Mouse (Mus musculus): ENCODE data around the gene Eps8l3. TPM values are rescaled to one million over a fixed set of nuclear protein-coding genes. Genes with fewer than 3 reads are reported as not detected.

The Eps8l3 gene
- polyA plus RNA-seq (2014; fragmentation: Nextera tagmentation; extraction: Ambion mirVana), result not detected in 2 replicates

- H3K4me1 ChIP-seq (ENCODE audit: control insufficient read depth, insufficient read depth, low read length), result no peaks in the 10 kb centered on the region
- DNase-seq (ENCODE audit: low spot score), result no peak
- H3K4me2 ChIP-seq (ENCODE audit: low read depth, low read length), result no peak within 1 kb of the TSS
- 86% methylated on average over 4 of the region's 5 CpGs for WGBS
- no peak within 1 kb of the TSS for H3K4me3 ChIP-seq (ENCODE audit: low read depth, low read length)
- no peak within 1 kb of the TSS for H3K9ac ChIP-seq (ENCODE audit: low read depth, low read length)
- no peak within 1 kb of the TSS for H3K27ac ChIP-seq (replicated peaks; ENCODE audit: low read depth, low read length)
- no peak for ATAC-seq (ENCODE audit: low read depth)
- H3K36me3 ChIP-seq (ENCODE audit: control insufficient read depth, insufficient read depth, low read length), result no peaks in the 10 kb centered on the region
- no peaks in the 10 kb centered on the region for H3K27me3 ChIP-seq (replicated peaks; ENCODE audit: control insufficient read depth, insufficient read depth, low read length)
- H3K9me3 ChIP-seq (ENCODE audit: control insufficient read depth, low read length), result no peaks in the 10 kb centered on the region
These were observed at the start of gene Eps8l3 for GRCm38 (mm10) chr3:107877005-107877404. Gene Eps8l3, plus strand, starts transcription at chr3:107877229.

GRCm38 (mm10) chr3:107827873-107828405, 49.1 kb upstream of the Eps8l3 start:
- H3K4me3 ChIP-seq (ENCODE audit: low read depth, low read length), result no peak overlapping the region
- H3K27ac ChIP-seq (replicated peaks; ENCODE audit: low read depth, low read length), result no peak overlapping the region
- DNase-seq (ENCODE audit: low spot score) (no peak), ATAC-seq (ENCODE audit: low read depth) (no peak)
- no peaks in the 10 kb centered on the region for H3K27me3 ChIP-seq (replicated peaks; ENCODE audit: control insufficient read depth, insufficient read depth, low read length)
- no peaks in the 10 kb centered on the region for H3K36me3 ChIP-seq (ENCODE audit: control insufficient read depth, insufficient read depth, low read length)
- no peak overlapping the region for H3K4me2 ChIP-seq (ENCODE audit: low read depth, low read length)
- no peaks in the 10 kb centered on the region for H3K9me3 ChIP-seq (ENCODE audit: control insufficient read depth, low read length)
- peaks cover 2% of the 10 kb centered on the region; the same call in 1 of the 2 replicates for H3K4me1 ChIP-seq (ENCODE audit: control insufficient read depth, insufficient read depth, low read length)
- 86% methylated on average over 10 of the region's 10 CpGs for WGBS
- no peak overlapping the region for H3K9ac ChIP-seq (ENCODE audit: low read depth, low read length)

DNA sequence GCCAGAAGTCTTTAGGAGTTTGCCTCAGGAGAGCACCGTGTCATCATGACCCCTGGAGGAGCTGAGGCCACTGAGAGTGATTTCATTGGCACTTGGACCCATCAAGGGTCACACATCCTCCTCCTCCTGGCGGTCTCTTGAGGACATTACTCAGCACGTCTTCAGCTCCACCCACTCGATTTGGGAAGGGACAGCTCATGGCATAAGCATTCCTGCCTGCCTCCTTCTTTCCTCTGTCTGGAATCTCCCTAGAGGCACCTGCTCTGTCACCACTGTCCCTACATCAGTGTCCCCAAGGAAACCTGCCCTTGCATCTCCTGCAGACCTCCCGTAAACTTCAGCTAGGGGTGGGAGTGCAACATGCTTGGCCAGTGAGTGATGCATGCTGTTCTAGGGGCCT, 48.5 kb upstream of the Eps8l3 start:
- H3K4me3 ChIP-seq (ENCODE audit: low read depth, low read length), result no peak overlapping the region
- H3K9ac ChIP-seq (ENCODE audit: low read depth, low read length), result no peak overlapping the region
- no peaks in the 10 kb centered on the region for H3K27me3 ChIP-seq (replicated peaks; ENCODE audit: control insufficient read depth, insufficient read depth, low read length)
- 52% methylated on average over 5 of the region's 5 CpGs for WGBS
- H3K9me3 ChIP-seq (ENCODE audit: control insufficient read depth, low read length), result no peaks in the 10 kb centered on the region
- H3K36me3 ChIP-seq (ENCODE audit: control insufficient read depth, insufficient read depth, low read length), result no peaks in the 10 kb centered on the region
- ATAC-seq (ENCODE audit: low read depth), result no peak
- peaks cover 2% of the 10 kb centered on the region; the same call in 1 of the 2 replicates for H3K4me1 ChIP-seq (ENCODE audit: control insufficient read depth, insufficient read depth, low read length)
- H3K4me2 ChIP-seq (ENCODE audit: low read depth, low read length), result no peak overlapping the region
- no peak for DNase-seq (ENCODE audit: low spot score)
- H3K27ac ChIP-seq (replicated peaks; ENCODE audit: low read depth, low read length), result no peak overlapping the region

- whole genome bisulfite sequencing, result 79% methylated on average over 4 of the region's 4 CpGs
- no peaks in the 10 kb centered on the region for H3K9me3 ChIP-seq (ENCODE audit: control insufficient read depth, low read length)
- H3K4me1 ChIP-seq (ENCODE audit: control insufficient read depth, insufficient read depth, low read length), result peaks cover 7% of the 10 kb centered on the region; the same call in 1 of the 2 replicates
These were observed 48.0 kb upstream of the Eps8l3 start for GRCm38 (mm10) chr3:107828997-107829396.

GRCm38 (mm10) chr3:107829625-107830024, 47.4 kb upstream of the Eps8l3 start:
- Histone ChIP-seq H3K4me2 (ENCODE audit: low read depth, low read length) (no peak overlapping the region), H3K9ac (ENCODE audit: low read depth, low read length) (no peak overlapping the region), H3K4me1 (ENCODE audit: control insufficient read depth, insufficient read depth, low read length) (peaks cover 11% of the 10 kb centered on the region; the same call in 1 of the 2 replicates), H3K27me3 (replicated peaks; ENCODE audit: control insufficient read depth, insufficient read depth, low read length) (no peaks in the 10 kb centered on the region), H3K4me3 (ENCODE audit: low read depth, low read length) (no peak overlapping the region), H3K9me3 (ENCODE audit: control insufficient read depth, low read length) (no peaks in the 10 kb centered on the region), H3K27ac (replicated peaks; ENCODE audit: low read depth, low read length) (no peak overlapping the region), H3K36me3 (ENCODE audit: control insufficient read depth, insufficient read depth, low read length) (no peaks in the 10 kb centered on the region)
- ATAC-seq (ENCODE audit: low read depth) (no peak), DNase-seq (ENCODE audit: low spot score) (no peak)
- WGBS, result 64% methylated on average over 14 of the region's 14 CpGs

More at GRCm38 (mm10) chr3:107828997-107829396, 48.0 kb upstream of the Eps8l3 start:
- H3K4me3 ChIP-seq (ENCODE audit: low read depth, low read length), result no peak overlapping the region
- no peaks in the 10 kb centered on the region for H3K36me3 ChIP-seq (ENCODE audit: control insufficient read depth, insufficient read depth, low read length)
- no peak overlapping the region for H3K4me2 ChIP-seq (ENCODE audit: low read depth, low read length)
- H3K27ac ChIP-seq (replicated peaks; ENCODE audit: low read depth, low read length), result no peak overlapping the region
- no peaks in the 10 kb centered on the region for H3K27me3 ChIP-seq (replicated peaks; ENCODE audit: control insufficient read depth, insufficient read depth, low read length)
- ATAC-seq (ENCODE audit: low read depth), result no peak
- H3K9ac ChIP-seq (ENCODE audit: low read depth, low read length), result no peak overlapping the region
- DNase-seq (ENCODE audit: low spot score), result no peak

DNA sequence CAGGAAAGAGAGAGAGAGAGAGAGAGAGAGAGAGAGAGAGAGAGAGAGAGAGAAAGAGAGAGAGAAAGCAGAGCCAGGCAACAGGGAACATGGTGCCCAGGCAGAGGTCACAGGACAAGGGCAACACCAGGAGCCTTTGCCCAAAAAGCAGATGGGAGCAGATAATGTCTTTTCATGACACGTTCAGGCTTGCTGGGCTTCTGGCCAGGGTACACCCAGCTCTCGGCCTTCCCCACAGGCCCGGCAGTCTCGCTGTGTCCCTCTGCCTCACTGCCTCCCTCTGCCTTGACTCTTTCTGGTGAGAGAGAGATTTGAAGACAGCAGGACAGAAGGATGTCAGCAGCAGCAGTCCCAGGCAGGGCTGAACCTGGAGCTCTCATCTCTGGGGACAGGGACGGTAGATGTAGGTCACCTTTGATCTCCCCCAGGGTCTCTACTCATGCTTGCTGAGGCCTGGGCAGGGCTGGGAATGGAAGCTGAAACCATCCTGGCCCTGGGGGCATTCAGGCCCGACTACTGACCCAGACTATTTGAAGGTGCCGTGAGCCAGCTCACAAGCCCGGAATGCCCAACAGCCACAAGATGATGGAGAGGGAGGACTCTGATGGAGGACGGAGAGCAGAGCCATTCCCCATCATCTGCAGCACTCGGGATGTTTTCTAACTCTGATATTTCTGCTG, 45.0 kb upstream of the Eps8l3 start:
- H3K9ac ChIP-seq (ENCODE audit: low read depth, low read length), result no peak overlapping the region
- no peak overlapping the region for H3K4me2 ChIP-seq (ENCODE audit: low read depth, low read length)
- no peak overlapping the region for H3K4me3 ChIP-seq (ENCODE audit: low read depth, low read length)
- H3K36me3 ChIP-seq (ENCODE audit: control insufficient read depth, insufficient read depth, low read length), result no peaks in the 10 kb centered on the region
- 52% methylated on average over 10 of the region's 10 CpGs for WGBS
- DNase-seq (ENCODE audit: low spot score) (no peak), ATAC-seq (ENCODE audit: low read depth) (no peak)
- peaks cover 11% of the 10 kb centered on the region; the same call in 1 of the 2 replicates for H3K4me1 ChIP-seq (ENCODE audit: control insufficient read depth, insufficient read depth, low read length)
- H3K27me3 ChIP-seq (replicated peaks; ENCODE audit: control insufficient read depth, insufficient read depth, low read length), result no peaks in the 10 kb centered on the region
- no peaks in the 10 kb centered on the region for H3K9me3 ChIP-seq (ENCODE audit: control insufficient read depth, low read length)
- H3K27ac ChIP-seq (replicated peaks; ENCODE audit: low read depth, low read length), result no peak overlapping the region

GRCm38 (mm10) chr3:107832645-107833044, 44.4 kb upstream of the Eps8l3 start:
- Histone ChIP-seq H3K4me3 (ENCODE audit: low read depth, low read length) (no peak overlapping the region), H3K9ac (ENCODE audit: low read depth, low read length) (no peak overlapping the region), H3K36me3 (ENCODE audit: control insufficient read depth, insufficient read depth, low read length) (no peaks in the 10 kb centered on the region), H3K27me3 (replicated peaks; ENCODE audit: control insufficient read depth, insufficient read depth, low read length) (no peaks in the 10 kb centered on the region), H3K4me1 (ENCODE audit: control insufficient read depth, insufficient read depth, low read length) (peaks cover 11% of the 10 kb centered on the region; the same call in 1 of the 2 replicates), H3K27ac (replicated peaks; ENCODE audit: low read depth, low read length) (no peak overlapping the region), H3K4me2 (ENCODE audit: low read depth, low read length) (no peak overlapping the region), H3K9me3 (ENCODE audit: control insufficient read depth, low read length) (no peaks in the 10 kb centered on the region)
- 66% methylated on average over 6 of the region's 6 CpGs for WGBS
- DNase-seq (ENCODE audit: low spot score), result no peak
- no peak for ATAC-seq (ENCODE audit: low read depth)

- no peak for DNase-seq (ENCODE audit: low spot score)
- no peak overlapping the region for H3K4me3 ChIP-seq (ENCODE audit: low read depth, low read length)
- peaks cover 11% of the 10 kb centered on the region; the same call in 1 of the 2 replicates for H3K4me1 ChIP-seq (ENCODE audit: control insufficient read depth, insufficient read depth, low read length)
- H3K27ac ChIP-seq (replicated peaks; ENCODE audit: low read depth, low read length), result no peak overlapping the region
- no peaks in the 10 kb centered on the region for H3K36me3 ChIP-seq (ENCODE audit: control insufficient read depth, insufficient read depth, low read length)
- no peak for ATAC-seq (ENCODE audit: low read depth)
- no peaks in the 10 kb centered on the region for H3K9me3 ChIP-seq (ENCODE audit: control insufficient read depth, low read length)
- 80% methylated on average over 1 of the region's 1 CpGs for WGBS
- no peak overlapping the region for H3K4me2 ChIP-seq (ENCODE audit: low read depth, low read length)
- H3K9ac ChIP-seq (ENCODE audit: low read depth, low read length), result no peak overlapping the region
- no peaks in the 10 kb centered on the region for H3K27me3 ChIP-seq (replicated peaks; ENCODE audit: control insufficient read depth, insufficient read depth, low read length)
These were observed 43.7 kb upstream of the Eps8l3 start for GRCm38 (mm10) chr3:107833370-107833769.

Data from embryonic facial prominence, embryonic 14.5 days (tissue).